Mouse (Mus musculus) embryo, embryonic 10.5 days (tissue): ENCODE results near the gene Cinp.
A peak's percentile ranks its signal among the peaks of the same experiment; 100 is the strongest.
"Not testable (repeated sequence)": the region's sequence is repeated elsewhere in the genome, so short reads cannot be mapped to it uniquely, and the experiment has no call there.

Experiments
- DNase-seq: peaks from one replicate; pipeline ENCODE4 v3.0.0-alpha.2; 2015; ENCODE audit warnings: low spot score

The Cinp gene

DNA sequence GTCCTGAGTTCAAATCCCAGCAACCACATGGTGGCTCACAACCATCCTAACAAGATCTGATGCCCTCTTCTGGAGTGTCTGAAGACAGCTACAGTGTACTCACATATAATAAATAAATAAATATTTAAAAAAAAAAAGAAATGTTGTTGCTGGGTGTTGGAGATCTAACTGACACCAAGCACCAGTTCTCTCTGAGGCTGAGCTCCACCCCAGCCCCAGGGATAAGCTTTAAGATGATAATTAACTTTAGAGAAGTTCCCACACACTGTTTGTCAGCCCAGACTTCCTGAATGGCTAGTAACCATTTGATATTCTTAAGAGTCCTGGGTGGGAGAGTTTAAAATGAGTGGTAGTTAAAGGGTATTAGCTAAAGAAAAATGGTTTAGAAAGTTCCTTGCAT, 28.7 kb downstream of the Cinp start:
- DNase-seq, result no peak

DNA sequence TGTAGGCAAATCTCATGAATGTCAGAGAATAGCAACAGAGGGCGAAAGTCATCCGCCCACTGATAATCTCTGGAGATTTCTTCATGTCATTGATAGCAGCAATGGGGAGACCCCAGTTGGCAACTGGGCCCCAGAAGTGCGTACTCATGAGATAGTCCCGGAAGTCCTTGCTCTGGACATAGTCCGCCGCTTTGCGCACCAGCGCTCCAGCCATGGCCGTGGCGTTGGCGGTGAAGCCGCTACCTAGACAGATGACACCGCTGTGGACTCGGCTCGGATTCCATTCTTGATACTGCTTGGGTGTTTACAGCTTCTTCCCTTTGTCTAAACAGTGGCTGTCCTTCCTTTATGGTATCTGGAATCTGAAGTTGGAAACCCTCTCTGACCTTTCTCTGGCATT, 30.3 kb downstream of the Cinp start:
- DNase-seq, result not testable (repeated sequence)

DNA sequence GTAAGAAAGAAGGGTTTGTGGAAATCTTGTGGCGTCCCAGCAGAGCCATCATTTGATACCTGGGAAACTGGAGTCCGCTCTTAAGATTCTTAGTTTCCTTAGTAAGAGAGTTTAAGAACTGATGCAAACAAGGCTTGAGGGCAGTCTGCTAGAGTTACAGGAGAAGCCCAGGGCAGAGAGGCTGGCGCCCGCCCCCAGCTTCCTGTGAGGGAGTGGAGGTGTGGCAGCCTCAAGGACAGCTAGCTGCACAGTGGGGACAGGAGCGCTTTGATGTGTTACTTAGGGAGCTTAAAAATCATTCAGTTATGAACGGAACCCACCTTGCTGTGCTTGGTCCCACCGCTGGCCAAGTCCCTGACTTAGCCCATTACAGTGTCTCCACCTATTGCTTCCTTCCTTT, 31.7 kb downstream of the Cinp start:
- DNase-seq, result no peak

DNA sequence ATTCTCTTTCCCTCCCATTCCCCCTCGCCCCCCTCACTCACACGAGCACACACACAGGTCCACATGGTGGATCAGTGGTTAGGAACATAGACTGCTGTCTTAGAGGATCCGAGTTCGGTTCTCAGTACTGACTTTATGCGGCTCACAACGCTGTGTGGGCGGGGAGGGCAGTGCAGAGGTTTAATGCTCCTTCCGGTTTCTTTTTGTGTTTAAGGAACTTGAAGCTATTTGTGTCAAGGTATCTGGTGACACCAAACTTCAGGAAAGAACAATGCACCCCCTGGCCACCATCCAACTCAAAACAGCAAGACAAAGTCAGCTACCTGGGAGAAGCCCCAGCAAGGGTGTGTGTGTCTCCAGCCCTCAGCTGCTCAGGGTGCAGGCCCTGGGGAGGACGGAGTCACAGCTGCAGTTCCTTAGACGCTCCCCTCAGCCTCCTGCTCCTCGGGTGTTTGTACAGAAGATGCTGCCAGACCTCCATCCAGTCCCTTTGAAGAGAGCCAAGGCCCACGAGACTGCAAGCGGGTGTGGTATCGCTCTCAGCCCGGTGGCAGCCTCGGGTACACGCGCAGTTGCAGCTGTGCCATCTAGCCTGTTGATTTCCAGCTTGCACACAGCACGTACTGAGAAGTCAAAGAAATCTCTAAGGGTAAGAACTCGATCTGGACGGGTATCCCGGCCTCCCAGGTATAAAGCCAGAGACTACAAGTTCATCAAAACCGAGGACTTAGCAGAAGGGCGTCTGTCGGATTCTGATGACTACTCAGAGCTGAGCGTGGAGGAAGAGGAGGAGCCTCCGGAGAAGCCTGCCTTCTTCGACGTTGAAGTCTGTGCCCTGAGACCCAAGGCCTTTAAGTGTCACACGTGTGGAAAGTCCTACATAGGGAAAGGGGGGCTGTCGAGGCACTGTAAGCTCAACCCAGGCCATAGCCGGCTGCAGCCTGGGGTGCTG, 33.9 kb downstream of the Cinp start:
- DNase-seq, result no peak

DNA sequence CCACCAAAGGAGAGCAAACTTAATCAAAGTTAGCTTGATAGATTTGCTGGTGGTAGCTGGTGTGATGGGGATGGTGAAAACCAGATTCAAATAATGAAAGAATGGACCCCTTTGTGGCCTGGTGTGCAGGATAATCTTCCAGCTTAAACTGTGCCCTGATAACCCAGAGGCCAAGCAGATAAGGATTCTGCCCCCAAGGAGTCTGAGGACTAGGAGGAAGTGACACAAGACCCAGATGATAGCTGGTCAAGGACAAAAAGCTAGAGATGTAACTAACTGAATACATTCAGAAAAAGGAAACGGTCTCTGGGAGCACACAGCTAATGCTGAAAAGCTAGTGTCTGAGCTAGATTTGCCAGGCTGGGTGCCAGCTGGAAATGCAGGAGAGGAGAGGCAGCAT, 37.0 kb downstream of the Cinp start:
- no peak for DNase-seq

DNA sequence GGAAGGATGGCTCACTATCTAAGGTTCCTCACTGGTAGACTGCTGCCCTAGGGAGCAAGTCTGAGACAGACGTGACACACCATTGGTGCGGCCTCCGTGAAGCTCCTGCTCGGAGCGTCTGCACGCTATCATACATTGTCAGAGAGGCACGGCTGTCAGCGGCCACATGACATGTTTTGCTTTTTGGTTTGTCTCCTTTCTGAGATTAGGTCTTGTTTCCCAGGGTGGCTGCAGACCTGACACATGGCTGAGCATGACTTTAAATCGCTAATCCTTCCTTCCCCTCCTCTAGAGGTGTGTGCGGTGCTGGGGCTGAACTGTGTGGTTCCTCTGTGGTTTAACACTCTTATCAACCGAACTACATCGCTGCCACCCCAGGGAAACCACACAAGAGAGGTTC, 37.5 kb downstream of the Cinp start:
- no peak for DNase-seq

DNA sequence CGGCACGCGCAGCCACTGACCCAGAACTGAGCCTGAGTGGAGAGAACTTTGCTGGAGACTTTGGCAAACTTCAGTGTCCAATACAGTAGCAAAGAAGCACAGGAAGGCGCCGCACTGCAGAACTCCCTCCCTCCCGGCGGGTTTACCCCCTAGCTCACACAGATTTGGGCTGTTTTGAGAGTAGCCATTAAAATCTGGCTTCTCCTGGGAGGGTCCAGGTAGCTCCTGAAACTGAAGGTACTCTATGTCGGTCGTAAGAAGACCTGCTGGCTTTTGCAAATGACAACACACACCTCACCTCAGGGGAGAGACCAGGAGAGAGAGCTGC, 38.1 kb downstream of the Cinp start:
- DNase-seq, result no peak

DNA sequence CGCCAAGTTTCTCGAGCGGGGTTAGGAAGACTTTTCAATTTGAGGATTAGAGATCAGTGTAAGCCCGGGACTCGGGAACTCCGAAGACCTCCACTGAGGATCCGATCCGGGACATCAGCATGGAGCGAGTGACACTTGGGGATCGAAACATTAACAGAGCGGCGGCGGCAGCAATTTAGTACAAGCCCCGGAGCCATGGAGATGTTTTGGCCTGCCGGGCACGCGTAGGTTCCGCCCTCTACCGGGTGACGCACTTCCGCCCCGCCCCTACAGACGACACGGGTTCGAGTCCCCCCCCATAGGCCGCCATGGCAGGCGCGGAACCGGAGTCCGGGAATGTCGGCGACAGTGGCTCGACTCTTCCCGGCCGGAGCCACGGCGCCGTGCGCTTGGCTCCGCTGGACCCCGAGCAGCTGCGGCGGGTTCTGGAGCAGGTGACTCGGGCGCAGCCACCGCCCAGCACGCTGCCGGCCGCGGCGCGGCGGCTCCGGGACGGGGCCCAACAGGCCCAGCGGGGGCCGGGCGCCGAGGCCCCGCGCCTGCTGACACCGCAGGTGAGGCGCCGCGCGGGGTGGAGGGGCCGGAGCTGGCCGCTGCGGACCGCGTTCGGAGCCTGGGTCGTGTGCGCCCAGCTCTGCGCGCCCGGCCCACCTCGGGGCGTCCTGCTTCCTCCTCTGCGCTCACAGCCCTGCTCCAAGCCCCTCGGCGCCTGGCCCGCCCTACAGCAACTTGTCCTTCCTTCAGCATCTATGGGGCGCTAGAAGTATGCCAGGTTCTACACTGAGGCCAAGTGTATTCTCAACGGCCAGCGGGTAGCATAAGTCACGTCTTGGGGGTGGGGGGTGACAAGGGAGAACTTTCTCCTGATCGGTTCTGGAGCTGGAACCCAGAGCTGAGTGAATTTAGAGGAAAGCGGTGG, 38.7 kb downstream of the Cinp start, which contains the start of gene Zfp839:
Gene Zfp839, plus strand, starts transcription at position 244 of the 919 bp plus-strand sequence.
- peak; percentile 89 for DNase-seq

DNA sequence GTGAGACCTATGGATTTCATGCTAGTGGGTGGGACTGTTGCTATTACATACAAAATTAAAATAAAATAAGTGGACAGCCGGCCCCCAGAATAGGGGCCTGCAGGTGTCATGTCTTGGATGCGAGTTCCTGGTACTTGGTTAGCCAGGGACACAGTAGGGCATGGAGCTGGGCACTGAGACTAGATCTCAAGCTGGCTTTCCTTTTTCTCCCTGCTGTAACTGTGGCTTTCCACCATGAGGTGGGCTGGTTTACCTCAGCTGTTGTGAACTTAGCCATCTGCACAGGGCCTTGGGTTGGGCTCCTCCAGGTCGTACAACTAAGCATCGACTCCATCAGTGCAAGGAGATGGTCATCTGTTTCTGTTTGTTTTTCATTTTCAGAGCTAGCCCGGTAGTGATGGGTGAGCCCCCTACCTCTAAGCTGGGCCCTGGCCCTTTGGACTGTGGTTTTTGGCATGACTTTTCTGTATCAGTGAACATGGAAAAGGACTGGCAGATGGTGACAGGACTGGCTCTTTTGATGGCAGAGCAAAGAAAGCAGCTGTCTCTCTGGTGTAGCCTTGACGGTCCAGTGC, 42.7 kb downstream of the Cinp start:
- no peak for DNase-seq

DNA sequence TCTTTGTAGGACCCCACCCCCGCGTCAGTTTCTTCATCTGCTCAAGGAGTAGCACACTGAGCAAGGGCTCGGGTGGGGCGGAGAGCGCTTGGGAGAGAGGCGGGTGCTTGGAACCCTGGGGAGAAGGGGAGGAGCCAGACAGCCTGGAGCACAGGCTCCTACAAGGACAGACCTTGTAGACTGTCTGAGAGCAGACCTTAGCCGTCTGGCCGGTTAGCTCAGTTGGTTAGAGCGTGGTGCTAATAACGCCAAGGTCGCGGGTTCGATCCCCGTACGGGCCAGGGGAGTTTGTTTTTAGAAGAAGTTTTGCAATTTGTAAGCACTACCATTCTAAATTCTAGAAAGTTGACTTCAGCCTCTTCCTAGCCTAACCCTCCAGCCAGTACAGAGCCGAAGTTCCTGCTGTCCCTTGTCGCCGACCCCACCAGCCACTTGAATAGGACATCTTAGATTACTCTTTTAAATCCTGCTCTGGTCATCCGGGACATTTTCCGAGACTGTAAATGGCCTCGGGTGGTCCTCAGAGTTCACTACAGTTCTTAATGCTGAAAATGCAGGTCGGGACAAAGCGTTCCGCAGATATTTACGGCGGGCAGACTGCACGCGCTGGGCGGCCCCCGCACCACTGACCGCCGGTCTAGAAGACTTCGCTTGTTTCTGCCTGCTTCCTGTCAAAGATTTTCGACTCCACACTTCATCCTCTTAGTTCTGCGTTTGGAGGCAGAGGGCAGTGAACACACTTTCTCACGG, 43.6 kb downstream of the Cinp start:
- DNase-seq, result peak; percentile 98

DNA sequence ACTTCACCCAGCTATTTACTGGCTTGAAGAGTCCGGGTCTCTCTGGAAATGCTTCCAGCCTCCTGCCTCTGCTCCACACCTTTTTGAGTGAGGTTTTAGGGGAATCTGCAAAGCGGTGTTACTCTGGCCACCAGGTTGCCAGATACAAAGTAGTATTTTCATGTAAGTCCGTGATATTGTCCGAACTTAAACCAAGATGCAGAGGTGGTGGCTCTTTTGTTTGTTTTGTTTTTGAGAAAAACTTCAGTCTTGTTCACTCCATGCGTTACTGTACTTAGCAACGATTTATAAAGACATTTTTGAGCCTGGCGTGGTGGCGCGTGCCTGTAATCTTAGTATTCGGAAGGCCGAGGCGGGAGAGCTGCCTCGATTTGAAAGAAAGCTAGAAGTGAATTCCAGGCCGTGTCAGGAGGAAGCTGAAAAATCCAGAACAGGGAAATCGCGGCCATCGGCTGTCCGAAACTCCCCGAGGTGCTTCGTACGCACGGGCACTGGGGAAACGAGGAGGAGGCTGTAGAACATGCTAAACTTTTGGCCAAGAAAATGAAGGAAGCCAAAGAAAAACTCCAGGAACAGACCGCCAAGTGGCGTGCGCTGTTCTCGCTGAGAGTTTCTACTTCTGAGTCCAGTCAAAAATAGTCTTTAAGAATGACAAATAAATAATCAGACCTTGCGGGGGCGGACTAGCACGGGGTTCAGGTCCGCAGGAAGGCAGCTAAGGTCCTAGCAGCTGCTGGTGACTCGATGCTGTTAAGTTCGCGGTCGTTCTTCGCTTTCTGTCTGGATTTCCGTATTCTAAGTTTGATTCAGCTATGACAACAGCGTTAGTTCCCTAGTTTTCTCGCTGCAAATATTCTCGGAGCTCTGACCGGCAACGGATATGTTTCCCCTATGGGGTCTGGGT, 44.5 kb downstream of the Cinp start:
- no peak for DNase-seq

DNA sequence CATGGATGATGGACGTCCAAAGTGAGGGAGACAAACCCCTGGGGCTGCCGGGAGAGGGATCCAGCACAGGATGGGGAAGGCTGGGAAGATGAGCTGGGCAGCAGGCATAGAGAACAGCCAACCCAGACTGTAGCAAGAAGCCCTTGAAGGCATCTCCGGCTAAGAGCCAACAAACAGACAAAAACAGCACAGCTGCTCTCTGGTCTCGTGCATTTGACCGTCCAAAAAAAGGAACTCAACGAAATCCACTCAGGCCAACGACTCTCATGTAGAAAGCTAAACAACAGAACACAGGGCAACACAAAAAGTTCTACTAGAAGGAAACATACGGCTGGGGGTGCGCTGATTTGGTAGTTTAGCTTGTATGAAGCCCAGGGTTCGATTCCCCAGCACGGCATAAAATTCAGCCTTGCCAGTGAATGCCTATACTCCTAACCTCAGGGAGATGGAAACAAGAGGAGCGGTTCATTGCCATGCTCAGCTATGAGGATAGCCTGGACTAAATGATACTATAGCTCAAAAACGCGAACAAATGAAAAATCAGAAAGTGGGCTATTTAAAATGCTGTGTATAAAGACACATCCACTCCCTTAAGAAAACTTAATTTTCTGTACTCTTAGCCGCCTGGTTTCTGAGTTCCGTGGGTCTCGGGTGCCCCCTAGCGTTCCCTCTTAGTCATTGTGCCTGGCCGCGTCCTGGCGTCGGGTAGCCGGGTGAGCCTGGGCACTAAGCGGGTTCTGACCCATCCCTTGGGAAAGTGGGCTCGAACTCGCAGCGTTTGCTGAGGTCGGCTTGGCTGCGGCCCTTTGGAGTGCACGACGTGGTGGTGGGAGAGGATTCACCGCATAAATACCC, 45.5 kb downstream of the Cinp start:
- peak; percentile 92 for DNase-seq

DNA sequence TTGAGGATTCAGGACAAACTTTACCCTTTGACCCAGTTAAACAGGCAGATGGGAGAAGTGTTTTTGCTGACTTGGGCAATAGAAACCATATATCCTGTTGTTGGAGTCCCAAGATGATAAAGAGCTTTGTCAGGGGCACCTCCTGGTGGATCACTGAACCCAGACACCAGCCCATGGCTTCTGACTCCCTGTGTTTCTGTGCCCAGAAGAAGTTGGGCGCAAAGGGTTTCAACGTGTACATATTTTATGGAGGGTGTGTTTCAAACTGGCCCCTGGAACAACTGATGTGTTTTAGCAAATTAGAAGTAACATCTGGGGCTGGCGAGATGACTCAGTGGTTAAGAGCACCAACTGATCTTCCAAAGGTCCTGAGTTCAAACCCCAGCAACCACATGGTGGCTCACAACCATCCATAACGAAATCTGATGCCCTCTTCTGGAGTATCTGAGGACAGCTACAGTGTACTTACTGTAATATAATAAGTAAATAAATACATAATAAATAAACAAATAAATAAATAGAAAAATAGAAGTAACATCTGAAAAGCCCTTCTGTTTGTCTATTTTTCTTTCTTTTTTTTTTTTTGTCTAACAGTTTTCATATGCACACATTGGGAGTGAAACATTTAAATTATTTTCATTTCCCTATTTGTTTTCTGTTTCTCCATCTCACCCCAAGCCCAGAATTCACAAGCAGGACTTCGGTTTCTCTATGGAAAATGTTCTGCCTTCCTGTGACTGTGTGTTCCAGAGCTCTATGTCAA, 47.0 kb downstream of the Cinp start:
- no peak for DNase-seq

DNA sequence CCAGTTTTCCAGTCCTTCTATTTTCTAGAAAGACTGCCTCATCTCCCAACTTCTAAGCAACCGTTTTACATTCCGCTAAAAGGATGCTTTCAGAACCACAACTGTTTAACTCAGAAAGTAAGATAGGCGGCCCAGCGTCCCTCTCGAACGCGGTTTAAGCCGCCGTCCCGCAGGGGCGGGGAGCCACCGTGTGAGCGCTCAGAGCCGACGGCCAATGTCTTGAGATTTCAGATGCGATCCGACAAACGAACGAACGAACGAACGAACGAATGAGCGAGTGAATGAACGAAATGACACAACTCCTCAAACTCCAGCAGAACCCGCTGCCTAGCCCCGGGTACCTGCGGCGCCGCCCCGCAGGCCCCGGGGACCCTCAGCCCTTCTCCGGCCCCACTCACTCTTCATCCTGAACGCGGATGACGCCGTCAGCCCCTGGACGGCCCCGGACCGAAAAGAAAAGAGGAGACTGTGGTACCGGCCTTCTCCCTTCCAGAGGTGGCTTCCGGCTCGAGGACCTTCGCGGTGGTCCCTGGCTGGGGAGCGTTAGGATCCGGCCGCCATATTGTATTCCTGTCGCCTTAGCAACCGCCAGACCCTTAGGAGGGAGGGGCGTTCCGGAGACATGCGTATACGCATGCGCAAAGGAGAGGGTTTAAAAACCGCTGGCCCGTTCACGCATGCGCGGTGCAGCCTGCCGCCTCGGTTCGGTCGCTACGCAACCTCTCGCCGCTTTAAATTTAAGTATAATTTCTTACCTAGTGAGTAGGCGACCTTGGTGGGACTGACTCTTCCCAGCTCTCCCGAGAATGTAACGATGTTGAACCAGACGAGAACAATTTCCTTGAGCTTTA, 48.4 kb downstream of the Cinp start, which contains the start of gene Mok:
Gene Mok, minus strand, starts transcription at position 592 of the 851 bp plus-strand sequence.
- DNase-seq, result peak; percentile 98

DNA sequence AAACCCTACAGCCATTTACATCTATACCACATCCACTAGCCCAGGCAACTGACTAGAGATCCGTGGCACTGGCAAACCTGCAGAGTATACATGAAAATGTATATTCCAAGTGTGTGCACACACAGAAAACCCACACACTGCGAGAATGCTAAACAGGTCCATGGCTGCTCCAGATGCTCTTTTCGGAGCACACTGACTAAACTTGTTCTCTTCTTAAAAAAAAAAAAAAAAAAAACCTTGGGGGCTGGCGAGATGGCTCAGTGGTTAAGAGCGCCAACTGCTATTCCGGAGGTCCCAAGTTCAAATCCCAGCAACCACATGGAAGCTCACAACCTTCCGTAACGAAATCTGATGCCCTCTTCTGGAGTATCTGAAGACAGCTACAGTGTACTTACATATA, 51.1 kb downstream of the Cinp start:
- DNase-seq, result no peak

DNA sequence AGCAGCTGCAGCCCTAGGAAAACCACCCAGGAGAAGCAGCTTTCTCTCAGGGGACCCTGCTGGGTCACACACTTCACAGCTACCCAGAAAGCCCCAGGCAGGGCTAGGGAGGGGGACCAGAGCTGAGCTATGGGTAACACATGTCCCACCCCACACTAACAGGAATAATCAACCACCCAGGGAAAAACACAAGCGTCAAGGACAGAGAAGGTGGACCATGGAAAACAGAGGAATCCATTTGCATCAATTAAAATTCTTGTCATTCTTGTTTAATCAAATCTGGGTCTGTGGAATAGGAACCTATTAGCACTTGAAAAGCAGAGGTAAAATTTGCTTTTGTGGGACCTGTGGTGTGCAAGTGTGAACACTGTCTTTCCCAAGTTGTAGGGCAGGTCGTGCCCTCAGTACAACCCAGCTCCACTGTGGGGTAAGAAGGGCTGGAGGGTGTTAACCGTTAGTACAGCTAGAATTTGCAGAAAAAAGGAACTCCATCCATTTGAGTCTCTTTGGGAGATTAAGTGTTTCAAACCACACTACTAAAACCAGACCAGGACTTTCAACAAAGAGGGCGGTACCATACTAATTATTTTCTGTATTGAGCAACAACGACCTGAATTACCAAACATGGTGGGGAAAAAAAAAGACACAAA, 51.6 kb downstream of the Cinp start:
- peak; percentile 3 for DNase-seq

DNA sequence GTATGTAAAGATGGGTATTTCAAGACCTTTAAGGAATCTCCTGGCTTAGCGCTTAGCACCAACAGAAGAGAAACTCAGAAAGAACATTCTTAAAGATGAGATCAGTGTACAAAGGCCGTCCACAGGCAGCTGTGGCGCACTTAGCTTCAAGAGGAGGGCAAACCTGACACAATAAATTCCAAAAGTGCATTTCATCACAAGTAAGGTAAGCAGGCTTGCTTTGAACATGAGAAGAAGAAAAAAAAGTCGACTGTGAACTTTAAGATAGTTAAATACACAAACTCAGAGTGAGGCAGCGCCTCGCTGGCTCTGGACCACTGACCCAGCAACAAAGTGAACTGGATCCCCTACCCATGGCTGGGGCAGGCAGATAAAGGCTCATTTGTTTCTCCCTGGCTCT, 52.2 kb downstream of the Cinp start:
- DNase-seq, result no peak
